8 mouse cellular contexts compared by ENCODE assay signal in genomic region chr1:162547607-162548006, GRCm38 (mm10). TPM values are rescaled to one million over a fixed set of nuclear protein-coding genes. Genes with fewer than 3 reads are reported as not detected.
A peak's percentile ranks its signal among the peaks of the same experiment; 100 is the strongest.
DNase-seq lines count a peak whose midpoint lies in the region; ATAC-seq lines count a peak whose summit lies in the region.

No protein-coding gene starts in this region.

- peak overlapping the region; percentile 75 for H3K4me2 ChIP-seq in kidney, embryonic 14.5 days (replicated peaks; ENCODE audit: low read depth, low read length)
- H3K4me2 ChIP-seq in hindbrain, embryonic 14.5 days (replicated peaks), result peak overlapping the region; percentile 92
- H3K4me2 ChIP-seq in midbrain, embryonic 14.5 days (ENCODE audit: low read length), result peak overlapping the region; percentile 90

- no peaks in the 10 kb centered on the region for H3K27me3 ChIP-seq in kidney, embryonic 14.5 days (ENCODE audit: control insufficient read depth, insufficient read depth, low read length)
- H3K27me3 ChIP-seq in hindbrain, embryonic 14.5 days (ENCODE audit: control insufficient read depth, insufficient read depth, low read length), result no peaks in the 10 kb centered on the region
- H3K27me3 ChIP-seq in midbrain, embryonic 14.5 days (ENCODE audit: control insufficient read depth, insufficient read depth, low read length), result no peaks in the 10 kb centered on the region

- WGBS in kidney, embryonic 14.5 days, result 4% methylated on average over 10 of the region's 10 CpGs
- 21% methylated on average over 10 of the region's 10 CpGs for WGBS in hindbrain, embryonic 14.5 days
- WGBS in midbrain, embryonic 14.5 days, result 16% methylated on average over 10 of the region's 10 CpGs

- peak overlapping the region; percentile 71 for H3K9ac ChIP-seq in kidney, embryonic 14.5 days (ENCODE audit: low read depth, low read length)
- H3K9ac ChIP-seq in hindbrain, embryonic 14.5 days, result peak overlapping the region; percentile 71
- peak overlapping the region; percentile 72 for H3K9ac ChIP-seq in midbrain, embryonic 14.5 days (replicated peaks; ENCODE audit: low read length)

- peaks cover 8% of the 10 kb centered on the region for H3K4me1 ChIP-seq in kidney, embryonic 14.5 days (ENCODE audit: control insufficient read depth, insufficient read depth, low read length)
- H3K4me1 ChIP-seq in hindbrain, embryonic 14.5 days (replicated peaks; ENCODE audit: control insufficient read depth, insufficient read depth, low read length), result peaks cover 17% of the 10 kb centered on the region; the same call in 1 of the 2 replicates
- peaks cover 6% of the 10 kb centered on the region for H3K4me1 ChIP-seq in midbrain, embryonic 14.5 days (ENCODE audit: control insufficient read depth, insufficient read depth, low read length)

- no peak for ATAC-seq in kidney, embryonic 14.5 days (ENCODE audit: low FRiP score, low TSS enrichment)
- ATAC-seq in hindbrain, embryonic 14.5 days (ENCODE audit: low FRiP score), result no peak
- ATAC-seq in midbrain, embryonic 14.5 days (ENCODE audit: low FRiP score, low TSS enrichment), result no peak

- H3K9me3 ChIP-seq in kidney, embryonic 14.5 days (ENCODE audit: control insufficient read depth, low read length), result no peaks in the 10 kb centered on the region
- no peaks in the 10 kb centered on the region for H3K9me3 ChIP-seq in hindbrain, embryonic 14.5 days (ENCODE audit: control insufficient read depth, low read length)
- H3K9me3 ChIP-seq in midbrain, embryonic 14.5 days (ENCODE audit: control insufficient read depth, low read length), result no peaks in the 10 kb centered on the region

- peak overlapping the region; percentile 68 for H3K4me3 ChIP-seq in kidney, embryonic 14.5 days (ENCODE audit: low read length)
- H3K4me3 ChIP-seq in hindbrain, embryonic 14.5 days (replicated peaks; ENCODE audit: low read length), result peak overlapping the region; percentile 70
- H3K4me3 ChIP-seq in midbrain, embryonic 14.5 days (replicated peaks; ENCODE audit: low read depth, low read length), result peak overlapping the region; percentile 73

- peaks cover 32% of the 10 kb centered on the region for H3K36me3 ChIP-seq in kidney, embryonic 14.5 days (ENCODE audit: control insufficient read depth, insufficient read depth, low read length)
- peaks cover 37% of the 10 kb centered on the region for H3K36me3 ChIP-seq in hindbrain, embryonic 14.5 days (replicated peaks; ENCODE audit: control insufficient read depth, insufficient read depth)
- peaks cover 37% of the 10 kb centered on the region for H3K36me3 ChIP-seq in midbrain, embryonic 14.5 days (ENCODE audit: control insufficient read depth, insufficient read depth, low read length)

- H3K27ac ChIP-seq in kidney, embryonic 14.5 days (ENCODE audit: low read depth, low read length), result no peak overlapping the region
- H3K27ac ChIP-seq in hindbrain, embryonic 14.5 days, result no peak overlapping the region
- H3K27ac ChIP-seq in midbrain, embryonic 14.5 days (replicated peaks; ENCODE audit: low read depth, low read length), result no peak overlapping the region; the same call in 1 of the 2 replicates

- DNase-seq in kidney, postnatal 25 days, result no peak
- DNase-seq in NIH3T3 (ENCODE audit: low read depth), result peak; percentile 19
- no peak for DNase-seq in hindbrain, embryonic 14.5 days (ENCODE audit: low spot score)
- no peak for DNase-seq in midbrain, embryonic 14.5 days
- no peak for DNase-seq in left cerebral cortex, adult 9 months (ENCODE audit: low spot score in 2 of 2)
- DNase-seq in gastrocnemius, adult 8-10 months (ENCODE audit: low spot score in 2 of 2), result no peak
- DNase-seq in adrenal gland, adult 2 months, result no peak

RNA-seq across cellular contexts. Expression of gene Mettl13, which starts 0.7 kb away (rescaled TPM):
- 9.8 and 19.3 TPM in 2 replicates for polyA plus RNA-seq in kidney, embryonic 14.5 days (2014; fragmentation: Nextera tagmentation; extraction: Ambion mirVana)
- 11.8 and 12.2 TPM in 2 replicates for polyA plus RNA-seq in hindbrain, embryonic 14.5 days (2014; fragmentation: Nextera tagmentation; extraction: Ambion mirVana)
- 12.7 and 15.1 TPM in 2 replicates for polyA plus RNA-seq in midbrain, embryonic 14.5 days (2014; fragmentation: Nextera tagmentation; extraction: Ambion mirVana)
- total RNA-seq in gastrocnemius, adult 8-10 months (2022), result 10 to 100 TPM in 2 of 4 experiments, 1 to 10 TPM in 2; 7.1 to 11.4 (median 10.0) TPM
- 10 to 100 TPM; 13.2 to 18.3 TPM for total RNA-seq in adrenal gland, adult 2 months (2021)
- polyA plus RNA-seq in adrenal gland, adult 2 months (2012; rRNA removed), result 4.7 and 6.2 TPM in 2 replicates

RNA-seq across cellular contexts. Expression of gene Vamp4, which starts 22.7 kb away (rescaled TPM):
- 53.6 and 55.5 TPM in 2 replicates for polyA plus RNA-seq in kidney, embryonic 14.5 days (2014; fragmentation: Nextera tagmentation; extraction: Ambion mirVana)
- polyA plus RNA-seq in hindbrain, embryonic 14.5 days (2014; fragmentation: Nextera tagmentation; extraction: Ambion mirVana), result 70.6 and 80.0 TPM in 2 replicates
- polyA plus RNA-seq in midbrain, embryonic 14.5 days (2014; fragmentation: Nextera tagmentation; extraction: Ambion mirVana), result 71.3 and 72.0 TPM in 2 replicates
- total RNA-seq in gastrocnemius, adult 8-10 months (2022), result 10 to 100 TPM; 16.6 to 19.7 (median 19.2) TPM
- total RNA-seq in adrenal gland, adult 2 months (2021), result 10 to 100 TPM; 31.1 to 41.2 TPM
- polyA plus RNA-seq in adrenal gland, adult 2 months (2012; rRNA removed), result 12.1 and 15.2 TPM in 2 replicates
